ENCODE assay signal across 8 mouse cellular contexts in the genomic region with DNA sequence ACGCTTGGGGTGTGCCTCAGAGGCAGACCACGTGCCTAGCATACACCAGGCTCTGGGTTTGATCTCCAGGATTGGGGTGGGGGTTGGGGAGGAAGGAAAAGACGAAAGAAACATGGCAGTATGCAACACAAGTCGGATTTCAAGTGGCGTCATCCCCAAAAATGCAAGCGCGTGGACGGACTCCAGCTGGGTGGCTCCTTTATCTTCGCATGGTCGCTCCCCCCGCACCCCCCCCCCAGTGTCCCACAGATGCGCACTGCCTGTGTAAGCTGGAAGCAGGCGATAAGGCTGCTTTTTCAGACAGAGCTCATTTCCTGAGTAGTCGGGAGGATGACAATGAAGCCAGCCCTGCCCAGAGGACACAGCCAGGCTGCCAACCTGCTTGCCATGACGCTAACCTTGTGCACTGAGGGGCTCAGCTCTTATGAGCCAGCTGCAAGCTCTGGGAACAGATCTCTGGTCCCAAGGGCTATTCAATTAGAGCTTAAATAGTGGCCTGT. TPM values are rescaled to one million over a fixed set of nuclear protein-coding genes. Genes with fewer than 3 reads are reported as not detected.
DNase-seq lines count a peak whose midpoint lies in the region; ATAC-seq and TF ChIP-seq lines count a peak whose summit lies in the region.

No protein-coding gene starts in this region.

- DNase-seq in G1E (ENCODE audit: low spot score), result peak; percentile 78
- DNase-seq in c-Kit-positive CD71-negative TER-119-negative erythroid progenitor cells, embryonic 14.5 days (ENCODE audit: low read depth), result peak; percentile 60
- peak; percentile 64 to 72 for DNase-seq in heart, postnatal 10 days
- DNase-seq in cerebellum, postnatal 36 days, result no peak
- DNase-seq in embryo, embryonic 11 days, result no peak

- 17% methylated on average over 15 of the region's 15 CpGs for WGBS in liver, embryonic 12.5 days (ENCODE audit: insufficient replicate concordance)
- WGBS in stomach, embryonic 15.5 days, result 78% methylated on average over 15 of the region's 15 CpGs

- peak; percentile 76 for ATAC-seq in G1E (ENCODE audit: extremely low read depth, insufficient number of reproducible peaks, low FRiP score, poor library complexity, severe bottlenecking)
- peak; percentile 76 for ATAC-seq in liver, embryonic 12.5 days
- peak; percentile 1; the same call in 1 of the 2 replicates for ATAC-seq in stomach, embryonic 15.5 days (ENCODE audit: insufficient read depth, low FRiP score, low read depth)
- no peak for ATAC-seq in cerebellum, adult (ENCODE audit: insufficient number of reproducible peaks, low FRiP score, low TSS enrichment)

- H3K4me3 ChIP-seq in G1E (ENCODE audit: low read depth, low read length), result peak overlapping the region; percentile 52; the same call in 1 of the 2 replicates
- peak overlapping the region; percentile 33 for H3K4me3 ChIP-seq in liver, embryonic 12.5 days
- H3K4me3 ChIP-seq in stomach, embryonic 15.5 days (replicated peaks), result no peak overlapping the region

- H3K27ac ChIP-seq in liver, embryonic 12.5 days, result peak overlapping the region; percentile 93
- peak overlapping the region; percentile 51; the same call in 1 of the 2 replicates for H3K27ac ChIP-seq in stomach, embryonic 15.5 days

- H3K9me3 ChIP-seq in G1E (replicated peaks), result no peaks in the 10 kb centered on the region
- no peaks in the 10 kb centered on the region for H3K9me3 ChIP-seq in liver, embryonic 12.5 days (replicated peaks)
- no peaks in the 10 kb centered on the region for H3K9me3 ChIP-seq in stomach, embryonic 15.5 days

- peaks cover 87% of the 10 kb centered on the region for H3K4me1 ChIP-seq in G1E (ENCODE audit: insufficient read depth, low read depth, low read length)
- H3K4me1 ChIP-seq in liver, embryonic 12.5 days, result peaks cover 95% of the 10 kb centered on the region
- H3K4me1 ChIP-seq in stomach, embryonic 15.5 days, result peaks cover 63% of the 10 kb centered on the region

- intact Hi-C loops in heart, postnatal 10 days (cut with DNase I), result no loop called here

- peak overlapping the region; percentile 99 for H3K4me2 ChIP-seq in liver, embryonic 12.5 days
- peak overlapping the region; percentile 22; the same call in 1 of the 2 replicates for H3K4me2 ChIP-seq in stomach, embryonic 15.5 days

- TF ChIP-seq CTCF in G1E (IDR thresholded peaks at IDR 0.05; ENCODE audit: low read depth, low read length), result no peak

- peak overlapping the region; percentile 67 for H3K9ac ChIP-seq in liver, embryonic 12.5 days
- no peak overlapping the region for H3K9ac ChIP-seq in stomach, embryonic 15.5 days

- H3K27me3 ChIP-seq in G1E (ENCODE audit: insufficient read depth, low read length), result peaks cover 28% of the 10 kb centered on the region
- H3K27me3 ChIP-seq in liver, embryonic 12.5 days (replicated peaks), result no peaks in the 10 kb centered on the region
- no peaks in the 10 kb centered on the region for H3K27me3 ChIP-seq in stomach, embryonic 15.5 days (replicated peaks)

- H3K36me3 ChIP-seq in G1E (replicated peaks), result peaks cover 30% of the 10 kb centered on the region
- H3K36me3 ChIP-seq in liver, embryonic 12.5 days, result peaks cover 16% of the 10 kb centered on the region
- H3K36me3 ChIP-seq in stomach, embryonic 15.5 days, result peaks cover 8% of the 10 kb centered on the region; the same call in 1 of the 2 replicates

RNA-seq across cellular contexts. Expression of gene Ttyh3, which starts 4.1 kb away (rescaled TPM):
- 68.7 and 71.0 TPM in 2 replicates for total RNA-seq in G1E (2014; fragmentation: Nextera tagmentation)
- total RNA-seq in G1E (2017), result 8.0 and 9.8 TPM in 2 replicates
- polyA plus RNA-seq in G1E (2012), result 99.4 and 100 TPM in 2 replicates
- 10 to 100 TPM; 58.4 to 61.4 TPM for total RNA-seq in heart, postnatal 10 days (2021)
- 13.0 and 15.6 TPM in 2 replicates for polyA plus RNA-seq in liver, embryonic 12.5 days (2016; fragmentation: Nextera tagmentation; extraction: Ambion mirVana)
- 31.9 and 38.0 TPM in 2 replicates for polyA plus RNA-seq in stomach, embryonic 15.5 days (2015; fragmentation: Nextera tagmentation; extraction: Ambion mirVana)

RNA-seq across cellular contexts. Expression of gene Lfng, which starts 37.6 kb away (rescaled TPM):
- total RNA-seq in G1E (2014; fragmentation: Nextera tagmentation) (3.1 and 4.3 TPM in 2 replicates), G1E (2017) (11.4 and 15.2 TPM in 2 replicates)
- 11.2 and 12.0 TPM in 2 replicates for polyA plus RNA-seq in G1E (2012)
- total RNA-seq in heart, postnatal 10 days (2021), result 10 to 100 TPM; 14.1 to 15.7 TPM
- polyA plus RNA-seq in liver, embryonic 12.5 days (2016; fragmentation: Nextera tagmentation; extraction: Ambion mirVana), result 7.4 and 8.3 TPM in 2 replicates
- 24.5 and 25.6 TPM in 2 replicates for polyA plus RNA-seq in stomach, embryonic 15.5 days (2015; fragmentation: Nextera tagmentation; extraction: Ambion mirVana)

RNA-seq across cellular contexts. Expression of gene Iqce, which starts 57.4 kb away (rescaled TPM):
- 8.2 and 8.7 TPM in 2 replicates for total RNA-seq in G1E (2014; fragmentation: Nextera tagmentation)
- 6.3 and 7.6 TPM in 2 replicates for total RNA-seq in G1E (2017)
- 2.7 and 3.0 TPM in 2 replicates for polyA plus RNA-seq in G1E (2012)
- total RNA-seq in heart, postnatal 10 days (2021), result 10 to 100 TPM; 10.5 to 10.9 TPM
- 7.0 and 7.9 TPM in 2 replicates for polyA plus RNA-seq in liver, embryonic 12.5 days (2016; fragmentation: Nextera tagmentation; extraction: Ambion mirVana)
- polyA plus RNA-seq in stomach, embryonic 15.5 days (2015; fragmentation: Nextera tagmentation; extraction: Ambion mirVana), result 20.3 and 21.1 TPM in 2 replicates

Comparison
In these comparisons a context has a peak if more than half of its experiments do, and no peak if none do; other contexts are left out.
1. DNase-seq: peak in G1E (single experiment), c-Kit-positive CD71-negative TER-119-negative erythroid progenitor cells, embryonic 14.5 days (single experiment) and heart, postnatal 10 days (2 of 2); none in cerebellum, postnatal 36 days (0 of 2) and embryo, embryonic 11 days (single experiment).